In the genomic region with DNA sequence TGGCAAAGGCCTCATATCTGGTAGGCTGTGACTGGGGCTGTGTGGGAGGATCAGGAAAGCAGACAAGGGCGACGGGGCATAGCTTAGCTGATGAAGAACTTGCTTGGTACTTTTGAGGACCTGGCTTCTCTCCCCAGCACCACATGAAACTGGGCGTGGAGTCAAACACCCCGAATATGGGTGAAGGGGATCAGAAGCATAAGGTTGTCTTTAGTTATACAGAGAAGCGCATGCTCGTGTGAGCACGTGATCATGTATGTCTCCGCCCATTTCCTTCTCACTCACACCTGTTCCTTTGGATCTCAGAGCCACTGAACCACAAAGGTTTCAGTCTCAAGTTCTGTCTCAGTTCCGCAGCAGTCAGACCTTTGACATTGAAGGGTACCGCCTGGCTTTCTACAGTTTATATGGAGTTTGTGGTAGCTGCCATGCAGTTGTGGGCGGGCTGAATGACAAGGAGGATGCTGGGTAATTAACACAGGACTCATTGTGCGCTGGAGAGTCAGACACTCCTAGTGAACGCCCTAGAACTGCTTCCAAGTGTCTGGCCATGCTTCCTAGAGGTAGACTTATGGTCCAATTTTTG, we compare ENCODE assay signal across 10 mouse cellular contexts. TPM values are rescaled to one million over a fixed set of nuclear protein-coding genes. Genes with fewer than 3 reads are reported as not detected.
DNase-seq lines count a peak whose midpoint lies in the region; ATAC-seq and TF ChIP-seq lines count a peak whose summit lies in the region.
"Had no signal": no experiment of that assay in that cellular context is flagged by ENCODE, and none has a peak within 500 bp of the region (broad histone marks: within the 10 kb centered on the region; RNA-seq: fewer than 3 reads in every experiment).

No protein-coding gene starts in this region.

- H3K4me3 ChIP-seq in CH12.LX (replicated peaks in 1 of 3; ENCODE audit: low read depth in 2 of 3, low read length in 2 of 3, poor library complexity in 1 of 3): peak overlapping the region; percentile 20 to 44 (median 42)
- H3K4me3 ChIP-seq in kidney, adult 2 months (ENCODE audit: insufficient read depth, low read depth, low read length): peak overlapping the region; percentile 30; the same call in 1 of the 2 replicates
- H3K4me3 ChIP-seq in myocyte: no peak overlapping the region
- H3K4me3 ChIP-seq in intestine, embryonic 16.5 days (ENCODE audit: low read length): no peak overlapping the region
- H3K4me3 ChIP-seq: liver, embryonic 13.5 days had no signal

- WGBS in kidney, adult 2 months: 37% methylated on average over 13 of the region's 13 CpGs
- 82% methylated on average over 13 of the region's 13 CpGs for WGBS in intestine, embryonic 16.5 days

- H3ac ChIP-seq in myocyte (ENCODE audit: control insufficient read depth, insufficient read length): no peak overlapping the region

- H3K27ac ChIP-seq in CH12.LX (ENCODE audit: insufficient read depth, low read depth): peak overlapping the region; percentile 97
- peak overlapping the region; percentile 66; the same call in 1 of the 2 replicates for H3K27ac ChIP-seq in kidney, adult 2 months (ENCODE audit: insufficient read depth, low read depth, low read length)
- H3K27ac ChIP-seq in intestine, embryonic 16.5 days (ENCODE audit: low read length): no peak overlapping the region
- H3K27ac ChIP-seq: liver, embryonic 13.5 days had no signal

- H3K4me2 ChIP-seq in CH12.LX (ENCODE audit: insufficient read depth, low read depth, poor library complexity, severe bottlenecking) (peak overlapping the region; percentile 90), myocyte (ENCODE audit: low read depth) (peak overlapping the region; percentile 49)
- H3K4me2 ChIP-seq in intestine, embryonic 16.5 days (ENCODE audit: low read depth, low read length): no peak overlapping the region
- H3K4me2 ChIP-seq: liver, embryonic 13.5 days had no signal

- peak overlapping the region; percentile 80; the same call in 1 of the 2 replicates for H3K9ac ChIP-seq in CH12.LX (ENCODE audit: insufficient read depth, low read depth)
- no peak overlapping the region for H3K9ac ChIP-seq in intestine, embryonic 16.5 days (ENCODE audit: low read depth, low read length)
- H3K9ac ChIP-seq: liver, embryonic 13.5 days had no signal

- peaks cover 22 to 71% of the 10 kb centered on the region in 2 experiments for H3K4me1 ChIP-seq in CH12.LX (ENCODE audit: control insufficient read depth in 1 of 2, insufficient read depth in 2 of 2)
- H3K4me1 ChIP-seq in kidney, adult 2 months (ENCODE audit: control insufficient read depth, insufficient read depth, low read length): no peaks in the 10 kb centered on the region
- peaks cover 17% of the 10 kb centered on the region for H3K4me1 ChIP-seq in intestine, embryonic 16.5 days (ENCODE audit: control insufficient read depth, insufficient read depth, low read length)

- DNase-seq in 3T3-L1 (ENCODE audit: low read depth, low spot score): peak; percentile 25
- peak; percentile 98 for DNase-seq in CH12.LX (ENCODE audit: extremely low read depth)
- DNase-seq in kidney, adult 2 months: peak; percentile 69
- DNase-seq in right cerebral cortex, postnatal 4 days: no peak
- DNase-seq in layer of hippocampus, postnatal 10 days (ENCODE audit: low spot score in 2 of 2): no peak
- no peak for DNase-seq in cerebellum, postnatal 25 days
- DNase-seq: liver, embryonic 13.5 days; retina, postnatal 1 day had no signal

- dilution Hi-C loops in CH12.LX (cut with MboI; ENCODE audit: extremely low pct_ligation_motif_present, extremely low pct_unique_long_range_greater_than_20kb, low sequenced_read_pairs): no loop called here

- peak; percentile 95 for TF ChIP-seq EP300 in CH12.LX (IDR thresholded peaks at IDR 0.05; ENCODE audit: low read length)

- H3K79me2 ChIP-seq in CH12.LX (replicated peaks; ENCODE audit: control insufficient read depth, extremely low read depth, insufficient read depth, poor library complexity, severe bottlenecking) (peaks cover 3% of the 10 kb centered on the region; the same call in 1 of the 2 replicates), myocyte (ENCODE audit: control insufficient read depth, insufficient read depth) (no peaks in the 10 kb centered on the region)

- no peak for ATAC-seq in intestine, embryonic 16.5 days

- H3K27me3 ChIP-seq in CH12.LX (replicated peaks) (no peaks in the 10 kb centered on the region), myocyte (ENCODE audit: control insufficient read depth, insufficient read depth, insufficient read length) (no peaks in the 10 kb centered on the region)
- H3K27me3 ChIP-seq in kidney, adult 2 months (replicated peaks; ENCODE audit: control insufficient read depth, insufficient read depth, low read length): no peaks in the 10 kb centered on the region
- H3K27me3 ChIP-seq in intestine, embryonic 16.5 days (replicated peaks; ENCODE audit: control insufficient read depth, insufficient read depth, low read length): no peaks in the 10 kb centered on the region

- TF ChIP-seq CTCF in CH12.LX (conservative IDR thresholded peaks at IDR 0.05 in 1 of 2, IDR thresholded peaks at IDR 0.05 in 1 of 2; ENCODE audit: low read depth in 2 of 2, low read length in 2 of 2): no peak
- TF ChIP-seq CTCF in kidney, adult 2 months (conservative IDR thresholded peaks at IDR 0.05; ENCODE audit: insufficient read depth, insufficient read length, low read depth, low read length): no peak

- H3K36me3 ChIP-seq in CH12.LX (replicated peaks in 1 of 2; ENCODE audit: control insufficient read depth in 1 of 2, insufficient read depth in 1 of 2, low read length in 1 of 2) (peaks cover 0 to 4% of the 10 kb centered on the region in 2 experiments), myocyte (ENCODE audit: control insufficient read depth, insufficient read depth) (no peaks in the 10 kb centered on the region)
- H3K36me3 ChIP-seq in kidney, adult 2 months (ENCODE audit: control insufficient read depth, insufficient read depth, low read length): no peaks in the 10 kb centered on the region
- no peaks in the 10 kb centered on the region for H3K36me3 ChIP-seq in intestine, embryonic 16.5 days (ENCODE audit: control insufficient read depth, insufficient read depth, low read length)
- H3K36me3 ChIP-seq: liver, embryonic 13.5 days had no signal

- H3K9me3 ChIP-seq in CH12.LX (replicated peaks; ENCODE audit: low read length): peaks cover 4% of the 10 kb centered on the region
- H3K9me3 ChIP-seq in intestine, embryonic 16.5 days (ENCODE audit: control insufficient read depth, low read length): no peaks in the 10 kb centered on the region
- H3K9me3 ChIP-seq: liver, embryonic 13.5 days had no signal

- no peak; the same call in none of the 2 replicates for TF ChIP-seq RAD21 in CH12.LX (IDR thresholded peaks at IDR 0.05; ENCODE audit: low read depth, low read length)

- TF ChIP-seq POLR2A in CH12.LX (IDR thresholded peaks at IDR 0.05; ENCODE audit: low read depth, low read length): peak; percentile 85
- no peak for TF ChIP-seq POLR2A in kidney, adult 2 months (IDR thresholded peaks at IDR 0.05; ENCODE audit: low read depth, low read length)
- peak; percentile 2 for TF ChIP-seq POLR2A in myocyte (IDR thresholded peaks at IDR 0.05; ENCODE audit: insufficient read length, low read depth)

- in situ Hi-C loops in CH12.LX (cut with MboI; ENCODE audit: low pct_ligation_motif_present, low pct_unique_long_range_greater_than_20kb, low sequenced_read_pairs): loop anchor here (10.0 kb wide), 3 partner anchors 49 to 169 kb away; a partner anchor contains a TSS

TF ChIP-seq in CH12.LX, 34 proteins besides CTCF, POLR2A, EP300 and RAD21 (continues in another document):
- peak; percentile 91 for TF ChIP-seq ZMIZ1 (IDR thresholded peaks at IDR 0.05; ENCODE audit: low read depth, low read length)
- no peak for TF ChIP-seq ZC3H11A (IDR thresholded peaks at IDR 0.05; ENCODE audit: low read depth, low read length)
- TF ChIP-seq MAFK (IDR thresholded peaks at IDR 0.05; ENCODE audit: insufficient replicate concordance, low read length): 0 out of 2 replicates have a peak, but pooled peaks have one; percentile 44
- no peak; the same call in 1 of the 2 replicates for TF ChIP-seq MAZ (IDR thresholded peaks at IDR 0.05; ENCODE audit: low read depth, low read length)
- peak; percentile 27; the same call in 1 of the 2 replicates for TF ChIP-seq KAT2A (IDR thresholded peaks at IDR 0.05; ENCODE audit: insufficient replicate concordance, low read length)
- TF ChIP-seq PAX5 (IDR thresholded peaks at IDR 0.05; ENCODE audit: low read length): no peak
- peak; percentile 79 for TF ChIP-seq ELF1 (IDR thresholded peaks at IDR 0.05; ENCODE audit: low read depth, low read length)
- peak; percentile 68; the same call in 1 of the 2 replicates for TF ChIP-seq E2F4 (IDR thresholded peaks at IDR 0.05; ENCODE audit: insufficient replicate concordance, low read depth, low read length)

TF ChIP-seq in myocyte, 11 proteins besides CTCF, POLR2A, EP300 and RAD21 (continues in another document):
- TF ChIP-seq SRF (IDR thresholded peaks at IDR 0.05; ENCODE audit: control insufficient read depth, insufficient read length, low read depth): no peak
- no peak for TF ChIP-seq MAX (IDR thresholded peaks at IDR 0.05; ENCODE audit: low read depth)
- no peak for TF ChIP-seq POLR2AphosphoS2 (IDR thresholded peaks at IDR 0.05; ENCODE audit: insufficient read length, low read depth)
- no peak for TF ChIP-seq REST (IDR thresholded peaks at IDR 0.05; ENCODE audit: insufficient read depth, insufficient read length)
- TF ChIP-seq MYOG (IDR thresholded peaks at IDR 0.05; ENCODE audit: control insufficient read depth in 1 of 3, insufficient read depth in 1 of 3, insufficient read length in 2 of 3, low read depth in 2 of 3): no peak
- TF ChIP-seq TCF12 (IDR thresholded peaks at IDR 0.05; ENCODE audit: insufficient read depth, poor library complexity, severe bottlenecking): no peak
- no peak for TF ChIP-seq E2F4 (IDR thresholded peaks at IDR 0.05; ENCODE audit: insufficient read depth)
- no peak for TF ChIP-seq CEBPB (IDR thresholded peaks at IDR 0.05; ENCODE audit: insufficient read depth, poor library complexity, severe bottlenecking)

RNA-seq across cellular contexts. Expression of a gene that starts 1.9 kb away (rescaled TPM):
- 99.2 and 151 TPM in 2 replicates for total RNA-seq in CH12.LX (2012; rRNA removed)
- 58.8 and 66.9 TPM in 2 replicates for total RNA-seq in CH12.LX (2014; rRNA removed)
- 46.4 and 47.9 TPM in 2 replicates for polyA plus RNA-seq in CH12.LX (2012; ENCODE audit: insufficient read length, low read depth)
- polyA plus RNA-seq in kidney, adult 2 months (2012; rRNA removed): 4.3 and 9.3 TPM in 2 replicates
- polyA plus RNA-seq in myocyte (2012; fragmentation: generic; extraction: Trizol): 1.1 TPM
- 2.9 and 3.5 TPM in 2 replicates for polyA plus RNA-seq in intestine, embryonic 16.5 days (2015; fragmentation: Nextera tagmentation; extraction: Ambion mirVana)
- 1 to 10 TPM in 1 of 2 experiments, under 1 TPM in 1; 0.94 to 2.4 TPM for total RNA-seq in layer of hippocampus, postnatal 10 days (2021)

RNA-seq across cellular contexts. Expression of a gene that starts 49.6 kb away (rescaled TPM):
- total RNA-seq in CH12.LX (2012; rRNA removed): 16.8 and 17.0 TPM in 2 replicates
- total RNA-seq in CH12.LX (2014; rRNA removed): 20.5 and 25.0 TPM in 2 replicates
- 25.4 and 27.9 TPM in 2 replicates for polyA plus RNA-seq in CH12.LX (2012; ENCODE audit: insufficient read length, low read depth)
- polyA plus RNA-seq in kidney, adult 2 months (2012; rRNA removed): 0.60 and 0.66 TPM in 2 replicates
- 4.3 TPM for polyA plus RNA-seq in myocyte (2012; fragmentation: generic; extraction: Trizol)
- polyA plus RNA-seq in intestine, embryonic 16.5 days (2015; fragmentation: Nextera tagmentation; extraction: Ambion mirVana): 6.0 and 6.7 TPM in 2 replicates
- 1 to 10 TPM; 1.9 to 3.4 TPM for total RNA-seq in layer of hippocampus, postnatal 10 days (2021)

Comparison
In these comparisons a context has a peak if more than half of its experiments do, and no peak if none do; other contexts are left out.
1. DNase-seq: peak in 3T3-L1 (single experiment), CH12.LX (single experiment) and kidney, adult 2 months (single experiment); none in right cerebral cortex, postnatal 4 days (single experiment), layer of hippocampus, postnatal 10 days (0 of 2) and cerebellum, postnatal 25 days (0 of 2).
2. H3K4me3 ChIP-seq: peak in CH12.LX (3 of 3) and kidney, adult 2 months (single experiment); none in myocyte (single experiment) and intestine, embryonic 16.5 days (single experiment).